In genomic region chr7:98692761-98693546, GRCm38 (mm10) we compare ENCODE assay signal across 8 mouse cellular contexts. TPM values are rescaled to one million over a fixed set of nuclear protein-coding genes. Genes with fewer than 3 reads are reported as not detected.
A peak's percentile ranks its signal among the peaks of the same experiment; 100 is the strongest.
DNase-seq lines count a peak whose midpoint lies in the region; ATAC-seq and TF ChIP-seq lines count a peak whose summit lies in the region.

No protein-coding gene starts in this region.

- peak overlapping the region; percentile 44; the same call in 1 of the 2 replicates for H3K27ac ChIP-seq in intestine, embryonic 15.5 days
- no peak overlapping the region for H3K27ac ChIP-seq in midbrain, embryonic 10.5 days (replicated peaks)
- no peak overlapping the region for H3K27ac ChIP-seq in hindbrain, embryonic 12.5 days
- no peak overlapping the region for H3K27ac ChIP-seq in left cerebral cortex, adult 2 months

- peak; percentile 25 for DNase-seq in left cerebral cortex, postnatal 4 days
- no peak for DNase-seq in left cerebral cortex, adult 9 months (ENCODE audit: low spot score in 2 of 2)
- peak; percentile 51 for DNase-seq in brain, adult 2 months (ENCODE audit: low read depth, low spot score)
- DNase-seq in naive thymus-derived CD4-positive, alpha-beta T cell, adult 2 months (ENCODE audit: low read depth): peak; percentile 88
- no peak for DNase-seq in midbrain, embryonic 10.5 days (ENCODE audit: low spot score)
- no peak for DNase-seq in left cerebral cortex, adult 2 months (ENCODE audit: extremely low spot score in 1 of 2, low spot score in 2 of 2)

- no peak; the same call in 1 of the 2 replicates for TF ChIP-seq CTCF in left cerebral cortex, adult 2 months (IDR thresholded peaks at IDR 0.05)

- no peaks in the 10 kb centered on the region for H3K9me3 ChIP-seq in intestine, embryonic 15.5 days
- no peaks in the 10 kb centered on the region for H3K9me3 ChIP-seq in midbrain, embryonic 10.5 days (replicated peaks)
- H3K9me3 ChIP-seq in hindbrain, embryonic 12.5 days (replicated peaks): no peaks in the 10 kb centered on the region

- ATAC-seq in intestine, embryonic 15.5 days: peak; percentile 75
- no peak for ATAC-seq in hindbrain, embryonic 12.5 days (ENCODE audit: low FRiP score)

- no peak overlapping the region for H3K4me3 ChIP-seq in intestine, embryonic 15.5 days (replicated peaks)
- H3K4me3 ChIP-seq in midbrain, embryonic 10.5 days: no peak overlapping the region
- no peak overlapping the region for H3K4me3 ChIP-seq in hindbrain, embryonic 12.5 days
- H3K4me3 ChIP-seq in left cerebral cortex, adult 2 months: no peak overlapping the region

- H3K4me1 ChIP-seq in intestine, embryonic 15.5 days (replicated peaks): peaks cover 5% of the 10 kb centered on the region
- peaks cover 5% of the 10 kb centered on the region for H3K4me1 ChIP-seq in midbrain, embryonic 10.5 days
- peaks cover 4% of the 10 kb centered on the region; the same call in 1 of the 2 replicates for H3K4me1 ChIP-seq in hindbrain, embryonic 12.5 days

- intact Hi-C loops in left cerebral cortex, postnatal 4 days (cut with DNase I): no loop called here
- intact Hi-C loops in left cerebral cortex, adult 2 months (cut with DNase I): no loop called here

- H3K27me3 ChIP-seq in intestine, embryonic 15.5 days (replicated peaks): no peaks in the 10 kb centered on the region
- no peaks in the 10 kb centered on the region for H3K27me3 ChIP-seq in midbrain, embryonic 10.5 days (ENCODE audit: low read depth, poor library complexity, severe bottlenecking)
- H3K27me3 ChIP-seq in hindbrain, embryonic 12.5 days: no peaks in the 10 kb centered on the region

- H3K36me3 ChIP-seq in intestine, embryonic 15.5 days: no peaks in the 10 kb centered on the region
- no peaks in the 10 kb centered on the region for H3K36me3 ChIP-seq in midbrain, embryonic 10.5 days
- H3K36me3 ChIP-seq in hindbrain, embryonic 12.5 days: no peaks in the 10 kb centered on the region

- 32% methylated on average over 24 of the region's 24 CpGs for WGBS in intestine, embryonic 15.5 days
- 47% methylated on average over 24 of the region's 24 CpGs for WGBS in midbrain, embryonic 10.5 days
- WGBS in hindbrain, embryonic 12.5 days: 48% methylated on average over 24 of the region's 24 CpGs

- H3K9ac ChIP-seq in intestine, embryonic 15.5 days: no peak overlapping the region
- no peak overlapping the region for H3K9ac ChIP-seq in hindbrain, embryonic 12.5 days

- peak overlapping the region; percentile 57 for H3K4me2 ChIP-seq in intestine, embryonic 15.5 days (replicated peaks)
- H3K4me2 ChIP-seq in hindbrain, embryonic 12.5 days (replicated peaks): no peak overlapping the region

RNA-seq across cellular contexts. Expression of gene Thap12, which starts 9.9 kb away (rescaled TPM):
- 10 to 100 TPM; 65.0 to 72.7 TPM for total RNA-seq in left cerebral cortex, postnatal 4 days (2021)
- polyA plus RNA-seq in intestine, embryonic 15.5 days (2015; fragmentation: Nextera tagmentation; extraction: Ambion mirVana): 41.8 and 43.4 TPM in 2 replicates
- 60.6 and 63.9 TPM in 2 replicates for polyA plus RNA-seq in midbrain, embryonic 10.5 days (2016; fragmentation: Nextera tagmentation; extraction: Ambion mirVana)
- polyA plus RNA-seq in hindbrain, embryonic 12.5 days (2016; fragmentation: Nextera tagmentation; extraction: Ambion mirVana): 73.1 and 78.2 TPM in 2 replicates
- 10 to 100 TPM; 57.7 to 61.2 TPM for total RNA-seq in left cerebral cortex, adult 2 months (2021)

RNA-seq across cellular contexts. Expression of gene Emsy, which starts 36.4 kb away (rescaled TPM):
- 10 to 100 TPM; 59.8 to 63.0 TPM for total RNA-seq in left cerebral cortex, postnatal 4 days (2021)
- polyA plus RNA-seq in intestine, embryonic 15.5 days (2015; fragmentation: Nextera tagmentation; extraction: Ambion mirVana): 15.7 and 19.6 TPM in 2 replicates
- polyA plus RNA-seq in midbrain, embryonic 10.5 days (2016; fragmentation: Nextera tagmentation; extraction: Ambion mirVana): 38.1 and 42.9 TPM in 2 replicates
- 41.9 and 45.0 TPM in 2 replicates for polyA plus RNA-seq in hindbrain, embryonic 12.5 days (2016; fragmentation: Nextera tagmentation; extraction: Ambion mirVana)
- total RNA-seq in left cerebral cortex, adult 2 months (2021): 10 to 100 TPM; 67.4 to 76.7 TPM

Comparison
In these comparisons a context has a peak if more than half of its experiments do, and no peak if none do; other contexts are left out.
1. DNase-seq: peak in left cerebral cortex, postnatal 4 days (single experiment), brain, adult 2 months (single experiment) and naive thymus-derived CD4-positive, alpha-beta T cell, adult 2 months (single experiment); none in left cerebral cortex, adult 9 months (0 of 2), midbrain, embryonic 10.5 days (single experiment) and left cerebral cortex, adult 2 months (0 of 2).